Mouse (Mus musculus): ENCODE measurements around the gene Myo6.

- TF ChIP-seq POLR2A (IDR thresholded peaks at IDR 0.05; ENCODE audit: control insufficient read depth, extremely low read depth, insufficient read depth, low read length, poor library complexity) (no peak), CTCF (IDR thresholded peaks at IDR 0.05; ENCODE audit: borderline replicate concordance, control insufficient read depth, extremely low read depth, insufficient read depth, low read length, poor library complexity) (no peak)
Observed at GRCm38 (mm10) chr9:80275772-80276134, 110.9 kb downstream of the Myo6 start.
